Mouse (Mus musculus) cerebellum, adult 11 months (tissue): Measurements from ENCODE around the gene Paics.
"Not testable (repeated sequence)": the region's sequence is repeated elsewhere in the genome, so short reads cannot be mapped to it uniquely, and the experiment has no call there.

ENCODE experiments used
- DNase-seq: peaks from one replicate; pipeline ENCODE4 v3.0.0; 2022

The Paics gene

DNA sequence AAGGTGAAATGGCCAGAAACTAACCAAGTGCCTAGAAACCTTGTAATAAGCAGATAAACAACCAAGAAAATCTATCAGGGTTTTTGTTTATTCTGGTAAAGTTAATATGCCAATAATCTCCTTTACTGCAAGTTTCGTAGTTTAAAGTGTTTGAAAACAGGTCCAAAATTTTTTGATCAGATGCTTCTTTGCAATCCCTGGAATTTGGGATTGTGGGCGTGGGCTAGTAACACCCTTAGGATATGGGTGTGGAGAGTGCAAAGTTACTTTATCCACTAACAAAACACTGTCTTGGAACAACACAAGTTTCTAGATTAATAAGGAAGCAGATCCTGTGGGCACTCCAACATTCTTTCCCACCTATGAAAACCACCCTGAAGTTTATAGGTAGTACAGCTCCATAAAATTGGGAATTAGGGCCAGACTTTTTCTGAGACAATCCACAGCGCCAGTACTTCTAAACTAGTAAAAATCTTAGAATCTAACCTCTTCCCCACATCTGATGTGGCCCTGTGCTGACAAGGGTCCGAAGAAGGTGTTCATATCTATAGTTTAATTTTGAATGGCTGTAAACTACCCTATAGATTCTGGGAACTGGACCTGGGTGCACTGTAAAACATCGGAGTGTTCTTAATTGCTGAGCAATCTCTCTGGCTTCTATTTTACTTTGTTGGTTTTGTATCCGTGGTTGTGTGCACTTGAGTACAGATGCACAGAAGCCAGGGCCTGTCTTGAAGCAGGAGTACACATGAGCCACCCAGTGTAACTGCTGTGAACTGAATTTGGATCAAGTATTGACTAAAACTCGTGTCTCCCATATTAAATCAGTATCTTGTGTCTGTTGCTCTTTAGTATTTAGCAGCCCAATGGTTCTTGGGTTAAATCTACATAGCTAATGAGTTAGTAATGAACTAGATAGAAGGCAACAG is 1.3 kb downstream of the Paics start:
- DNase-seq: no peak

DNA sequence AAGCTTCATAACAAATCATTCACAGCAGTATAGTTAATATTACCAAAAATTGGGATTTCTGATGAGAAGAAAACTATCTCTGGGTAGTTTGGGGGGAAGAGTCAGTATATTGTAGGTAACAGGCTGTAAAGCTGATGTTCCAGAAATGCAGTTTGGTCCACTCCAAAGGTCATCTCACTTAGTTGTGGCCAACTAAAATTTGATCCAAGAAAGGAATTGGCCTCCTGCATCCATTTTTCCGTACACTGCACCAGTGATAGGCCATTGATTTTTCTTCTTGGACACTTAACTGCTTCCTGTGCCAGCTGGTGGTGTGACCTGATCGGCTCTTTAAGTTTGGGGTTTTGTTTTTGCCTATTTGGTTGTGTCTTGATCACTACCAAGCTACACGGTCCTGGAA is 2.7 kb downstream of the Paics start:
- DNase-seq: no peak

- DNase-seq: no peak
These were observed 3.3 kb downstream of the Paics start for GRCm38 (mm10) chr5:76954271-76954900.

DNA sequence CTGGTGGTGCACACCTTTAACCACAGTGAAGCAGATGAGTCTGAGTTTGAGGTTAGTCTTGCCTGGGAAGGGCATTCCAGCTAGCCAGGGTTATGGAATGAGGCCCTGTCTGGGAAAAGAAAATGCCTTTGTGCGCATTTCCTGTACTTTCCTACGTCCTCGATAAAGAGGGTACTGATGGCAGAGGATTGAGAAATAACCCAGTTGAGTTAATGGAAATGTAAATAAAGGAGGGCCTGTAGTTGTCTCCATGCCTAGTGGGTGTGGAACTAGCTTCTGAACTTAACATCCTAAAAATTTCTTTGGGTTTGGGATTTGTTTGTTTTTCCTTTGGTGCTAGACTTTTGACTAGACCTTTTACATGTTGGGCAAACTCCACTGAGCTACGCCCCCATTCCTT is 4.4 kb downstream of the Paics start:
- DNase-seq: no peak

DNA sequence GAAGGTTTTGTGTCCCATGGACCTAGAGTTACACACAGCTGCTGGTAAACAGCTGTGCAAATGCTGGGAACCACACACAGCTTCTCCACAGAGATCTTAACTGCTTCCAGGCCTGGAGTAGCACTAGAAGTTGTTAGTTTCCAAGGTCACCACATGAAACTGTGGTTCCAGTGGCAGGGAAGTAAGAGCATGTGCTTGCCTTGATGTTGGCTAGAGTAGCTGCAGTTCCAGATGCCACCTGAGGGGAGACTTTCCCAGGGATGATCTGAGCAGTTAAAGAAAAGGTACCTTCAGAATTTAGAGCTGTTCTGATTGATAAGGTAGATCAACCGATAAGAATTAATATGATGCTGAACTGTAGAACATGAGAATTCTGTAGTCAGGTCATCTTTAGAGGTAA is 6.8 kb downstream of the Paics start:
- no peak for DNase-seq

- DNase-seq: no peak
These were observed 8.5 kb downstream of the Paics start for GRCm38 (mm10) chr5:76959587-76959986.

- no peak for DNase-seq
These were observed 11.4 kb downstream of the Paics start for GRCm38 (mm10) chr5:76962545-76962944.

- DNase-seq: no peak
These were observed 13.5 kb downstream of the Paics start for GRCm38 (mm10) chr5:76964651-76965050.

DNA sequence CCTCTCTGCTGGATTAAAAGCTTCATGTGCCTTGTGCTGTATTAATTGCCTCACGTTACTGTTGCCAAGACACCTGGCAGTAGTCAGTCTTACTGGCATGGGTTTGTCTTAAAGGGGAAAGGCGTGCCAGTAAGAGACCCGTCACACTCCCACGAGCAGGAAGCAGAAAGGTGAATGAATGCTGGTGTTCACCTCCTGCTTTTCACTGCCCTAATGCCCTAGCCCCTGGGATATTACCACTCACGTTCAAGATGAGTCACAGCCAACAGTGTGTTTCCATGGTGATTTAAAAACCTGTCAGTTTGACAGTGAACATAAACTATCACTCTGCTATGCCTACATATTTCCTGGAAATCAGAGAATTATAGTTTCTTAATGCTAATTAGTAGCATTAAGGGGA is 18.1 kb downstream of the Paics start:
- no peak for DNase-seq

DNA sequence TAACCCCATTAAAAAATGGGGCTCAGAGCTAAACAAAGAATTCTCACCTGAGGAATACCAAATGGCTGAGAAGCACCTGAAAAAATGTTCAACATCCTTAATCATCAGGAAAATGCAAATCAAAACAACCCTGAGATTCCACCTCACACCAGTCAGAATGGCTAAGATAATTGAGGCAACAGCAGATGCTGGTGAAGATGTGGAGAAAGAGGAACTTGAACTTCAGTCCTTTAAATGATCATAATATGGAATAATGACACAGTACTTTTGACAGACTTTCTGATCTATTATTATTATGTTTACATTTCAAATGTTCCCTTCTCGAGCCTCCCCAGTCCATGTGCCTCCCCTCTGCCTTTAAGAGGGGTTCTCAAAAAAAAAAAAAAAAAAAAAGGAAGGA is 20.0 kb downstream of the Paics start:
- DNase-seq: not testable (repeated sequence)

DNA sequence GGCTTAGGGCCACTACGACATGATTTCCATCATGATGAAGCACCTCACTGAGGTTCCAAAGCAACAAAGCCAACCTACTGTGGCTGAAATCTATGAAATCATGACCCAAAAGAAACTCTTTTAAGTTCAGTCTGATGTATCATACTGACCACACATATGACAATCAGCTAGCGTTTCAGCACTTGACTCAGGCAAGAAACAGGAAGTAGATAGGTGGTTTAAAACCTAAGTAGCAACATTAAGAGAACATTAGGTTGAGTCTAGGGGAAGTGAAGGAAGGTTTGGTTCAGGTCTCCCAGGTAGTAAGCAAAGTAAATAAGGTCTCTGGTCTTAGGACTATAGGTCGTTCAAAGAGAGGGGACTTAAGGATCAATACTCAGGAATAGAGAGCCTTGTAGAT is 22.4 kb downstream of the Paics start:
- DNase-seq: no peak

GRCm38 (mm10) chr5:76974207-76974553 is 23.1 kb downstream of the Paics start:
- DNase-seq: no peak

- DNase-seq: peak; percentile 77
These were observed 23.6 kb downstream of the Paics start, which contains the start of gene Srp72 for GRCm38 (mm10) chr5:76974554-76975285. Gene Srp72 (plus strand): TSS chr5:76974683.

- DNase-seq: no peak
These were observed 24.6 kb downstream of the Paics start for GRCm38 (mm10) chr5:76975736-76976135.

GRCm38 (mm10) chr5:76984015-76984414 is 32.9 kb downstream of the Paics start:
- DNase-seq: no peak

DNA sequence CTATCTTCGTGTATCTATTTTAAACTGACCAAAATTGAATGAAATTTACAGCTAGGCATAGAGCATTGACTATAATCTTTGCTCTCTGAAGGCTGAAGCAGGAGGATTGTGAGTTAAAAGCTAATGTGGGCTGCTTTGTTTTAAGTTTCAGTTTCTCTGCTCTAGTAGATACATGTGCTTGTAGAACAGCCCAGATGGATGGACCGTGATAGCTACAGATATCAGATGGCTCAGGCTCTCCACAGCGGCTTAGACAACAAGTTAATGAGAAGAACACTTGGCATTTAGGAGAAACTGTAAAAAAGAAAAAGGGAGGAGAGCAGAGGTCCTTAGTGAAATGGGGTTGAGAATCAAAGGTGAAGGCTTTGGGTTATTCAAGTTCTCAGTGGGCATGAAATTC is 39.7 kb downstream of the Paics start:
- DNase-seq: no peak

- no peak for DNase-seq
These were observed 42.2 kb downstream of the Paics start for GRCm38 (mm10) chr5:76993174-76993814.

DNA sequence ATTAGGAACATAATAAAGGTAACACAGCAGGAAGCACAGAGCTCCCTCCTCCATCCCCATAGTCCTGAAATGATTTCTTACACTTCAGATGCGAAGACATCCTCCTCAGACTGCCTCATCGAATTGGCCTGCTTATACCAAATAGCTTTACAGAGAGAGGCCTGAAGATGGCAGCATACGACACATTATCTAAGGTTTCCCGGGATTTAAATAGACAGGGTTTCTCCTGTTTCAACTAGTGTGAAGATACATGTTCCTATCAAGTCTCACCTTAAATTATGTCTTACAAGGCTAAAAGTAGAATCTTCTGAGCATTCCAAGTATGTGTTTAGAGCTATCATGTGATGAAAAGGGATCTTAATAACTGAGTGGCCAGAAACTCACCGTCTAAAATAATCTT is 47.3 kb downstream of the Paics start:
- DNase-seq: no peak

DNA sequence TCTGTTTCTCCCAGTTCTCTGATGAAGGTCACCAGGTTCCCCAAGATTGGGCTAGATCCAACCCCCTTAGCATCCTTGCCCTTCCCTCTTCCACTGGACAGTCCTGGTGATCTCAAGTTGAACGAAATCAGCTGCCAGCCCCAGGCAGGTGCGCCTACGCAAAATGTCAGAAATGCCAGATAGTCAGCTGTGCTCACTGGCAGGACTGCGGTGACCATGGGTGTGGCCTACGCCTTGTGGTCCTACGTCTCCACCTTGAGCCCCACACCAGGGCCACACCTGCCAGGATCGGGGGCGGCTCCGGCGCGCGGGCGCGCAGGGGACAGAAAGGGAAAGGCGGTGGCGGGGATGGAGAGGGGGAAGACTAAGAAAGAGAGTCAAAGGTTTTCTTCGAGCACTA is 50.1 kb downstream of the Paics start:
- DNase-seq: no peak

GRCm38 (mm10) chr5:77004051-77004821 is 53.1 kb downstream of the Paics start, which contains the start of gene Arl9:
Gene Arl9 (plus strand): TSS chr5:77004055.
- DNase-seq: no peak

DNA sequence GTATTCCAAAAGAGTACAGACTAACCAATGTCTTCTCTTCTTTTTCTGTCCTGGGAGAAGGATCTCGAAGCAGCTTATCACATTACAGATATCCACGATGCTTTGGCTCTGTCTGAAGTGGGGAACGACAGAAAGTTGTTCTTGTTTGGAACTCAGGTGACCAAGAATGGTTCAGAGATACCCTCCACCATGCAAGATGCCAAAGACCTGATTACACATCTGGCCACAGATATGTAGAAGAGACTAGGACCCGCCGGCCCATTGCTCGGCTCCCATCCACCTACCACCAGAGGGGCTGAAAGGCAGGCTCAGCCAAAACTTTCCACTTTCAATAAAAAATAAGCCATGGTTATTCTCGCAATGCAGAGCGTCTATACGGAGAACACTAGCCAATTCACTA is 59.2 kb downstream of the Paics start:
- DNase-seq: no peak

- DNase-seq: no peak
These were observed 60.0 kb downstream of the Paics start for GRCm38 (mm10) chr5:77011082-77011481.
